Mouse (Mus musculus): Measurements from ENCODE around the gene Snx9.

Snx9 gene

GRCm38 (mm10) chr17:5841128-5841942 is at the start of gene Snx9:
Gene Snx9, plus strand, starts transcription at chr17:5841329.
- DNase-seq (ENCODE audit: low spot score in 2 of 2), result peak; percentile 42 to 58

- no peak for DNase-seq (ENCODE audit: low spot score in 2 of 2)
Observed at GRCm38 (mm10) chr17:5792164-5792791, 48.9 kb upstream of the Snx9 start.

GRCm38 (mm10) chr17:5793593-5793992 is 47.5 kb upstream of the Snx9 start:
- no peak for DNase-seq (ENCODE audit: low spot score in 2 of 2)

GRCm38 (mm10) chr17:5794276-5794675 is 46.9 kb upstream of the Snx9 start:
- DNase-seq (ENCODE audit: low spot score in 2 of 2), result no peak

GRCm38 (mm10) chr17:5795369-5795768 is 45.8 kb upstream of the Snx9 start:
- DNase-seq (ENCODE audit: low spot score in 2 of 2), result no peak

GRCm38 (mm10) chr17:5795878-5796277 is 45.3 kb upstream of the Snx9 start:
- peak; percentile 66 to 89 for DNase-seq (ENCODE audit: low spot score in 2 of 2)

GRCm38 (mm10) chr17:5797124-5797760 is 43.9 kb upstream of the Snx9 start:
- no peak for DNase-seq (ENCODE audit: low spot score in 2 of 2)

GRCm38 (mm10) chr17:5798221-5798801 is 42.8 kb upstream of the Snx9 start:
- DNase-seq (ENCODE audit: low spot score in 2 of 2), result no peak

GRCm38 (mm10) chr17:5798900-5799299 is 42.2 kb upstream of the Snx9 start:
- DNase-seq (ENCODE audit: low spot score in 2 of 2), result no peak

- no peak for DNase-seq (ENCODE audit: low spot score in 2 of 2)
Observed at GRCm38 (mm10) chr17:5799396-5800021, 41.6 kb upstream of the Snx9 start.

GRCm38 (mm10) chr17:5800254-5800653 is 40.9 kb upstream of the Snx9 start:
- DNase-seq (ENCODE audit: low spot score in 2 of 2), result no peak

GRCm38 (mm10) chr17:5800824-5801560 is 40.1 kb upstream of the Snx9 start:
- no peak for DNase-seq (ENCODE audit: low spot score in 2 of 2)

GRCm38 (mm10) chr17:5801761-5802655 is 39.1 kb upstream of the Snx9 start:
- no peak for DNase-seq (ENCODE audit: low spot score in 2 of 2)

GRCm38 (mm10) chr17:5802656-5802955 is 38.5 kb upstream of the Snx9 start:
- DNase-seq (ENCODE audit: low spot score in 2 of 2), result no peak

GRCm38 (mm10) chr17:5803229-5804012 is 37.7 kb upstream of the Snx9 start:
- DNase-seq (ENCODE audit: low spot score in 2 of 2), result no peak

GRCm38 (mm10) chr17:5804370-5805150 is 36.6 kb upstream of the Snx9 start:
- DNase-seq (ENCODE audit: low spot score in 2 of 2), result no peak

- DNase-seq (ENCODE audit: low spot score in 2 of 2), result no peak
Observed at GRCm38 (mm10) chr17:5805151-5805834, 35.8 kb upstream of the Snx9 start.

GRCm38 (mm10) chr17:5805935-5806334 is 35.2 kb upstream of the Snx9 start:
- no peak for DNase-seq (ENCODE audit: low spot score in 2 of 2)

Data from frontal cortex, postnatal 36 days (tissue).